Mouse (Mus musculus) MEL (cell line): ENCODE results near the gene Ptpn11. TPM values are rescaled to one million over a fixed set of nuclear protein-coding genes. Genes with fewer than 3 reads are reported as not detected.

Experiments
- DNase-seq: peaks from one replicate; pipeline ENCODE4 v3.0.0; 2011; ENCODE audit warnings: low read depth, low spot score
- H3K27ac ChIP-seq: 2 replicates; pipeline ENCODE4 v1.5.1; 2012; ENCODE audit warnings: low read depth, mild to moderate bottlenecking, control low read depth, low read length, moderate library complexity; ENCODE audit not compliant: control insufficient read depth
- H3K27me3 ChIP-seq, 2 experiments: fragments of 150-350 bp in 1 of 2; sonication (generic) in 1 of 2; 2 replicates each; pipeline ENCODE4 v1.6.1; 2012; ENCODE audit warnings: low read length in 2 of 2, mild to moderate bottlenecking in 2 of 2, improper control_type of control experiment in 1 of 2, moderate library complexity in 1 of 2; ENCODE audit not compliant: insufficient read depth in 2 of 2, control insufficient read depth in 1 of 2
- H3K36me3 ChIP-seq, 2 experiments: 2 replicates each; pipeline ENCODE4 v1.6.1; 2012 to 2014; ENCODE audit warnings: low read length in 2 of 2, improper control_type of control experiment in 1 of 2, inconsistent platforms in 1 of 2, mild to moderate bottlenecking in 1 of 2; ENCODE audit not compliant: insufficient read depth in 2 of 2, control insufficient read depth in 1 of 2
- H3K4me1 ChIP-seq, 2 experiments: fragments of 150-350 bp in 1 of 2; sonication (generic) in 1 of 2; 2 replicates each; pipeline ENCODE4 v1.6.1; 2012; ENCODE audit warnings: low read length in 2 of 2, improper control_type of control experiment in 1 of 2, mild to moderate bottlenecking in 1 of 2; ENCODE audit not compliant: insufficient read depth in 2 of 2, control insufficient read depth in 1 of 2
- H3K4me3 ChIP-seq, 2 experiments: fragments of 150-350 bp in 1 of 2; sonication (generic) in 1 of 2; 2 replicates each; pipeline ENCODE4 v1.5.1; 2012; ENCODE audit warnings: low read depth in 2 of 2, low read length in 2 of 2, mild to moderate bottlenecking in 2 of 2, moderate library complexity in 2 of 2, control low read depth in 1 of 2, improper control_type of control experiment in 1 of 2; ENCODE audit not compliant: control insufficient read depth in 1 of 2, insufficient read depth in 1 of 2
- H3K79me2 ChIP-seq: 2 replicates; pipeline ENCODE4 v1.6.1; 2012; ENCODE audit warnings: mild to moderate bottlenecking, low read length, moderate library complexity; ENCODE audit not compliant: control insufficient read depth, poor library complexity, insufficient read depth
- H3K9ac ChIP-seq: 2 replicates; pipeline ENCODE4 v1.6.1; 2012; ENCODE audit warnings: low read depth, mild to moderate bottlenecking, control low read depth, low read length, moderate library complexity; ENCODE audit not compliant: control insufficient read depth, poor library complexity, severe bottlenecking
- H3K9me3 ChIP-seq: fragments of 150-350 bp; sonication (generic); replicated peaks from 2 replicates; pipeline ENCODE4 v1.6.1; 2012; ENCODE audit warnings: mild to moderate bottlenecking, low read length, improper control_type of control experiment, moderate library complexity; ENCODE audit not compliant: insufficient read depth
- BHLHE40 ChIP-seq: IDR thresholded peaks from 2 replicates; pipeline ENCODE4 v1.6.1; 2012; ENCODE audit warnings: low read depth, mild to moderate bottlenecking, inconsistent platforms, low read length, improper control_type of control experiment, borderline replicate concordance
- CHD1 ChIP-seq: IDR thresholded peaks from 2 replicates; pipeline ENCODE4 v1.6.1; 2012; ENCODE audit warnings: low read depth, mild to moderate bottlenecking, inconsistent platforms, low read length, improper control_type of control experiment
- CHD2 ChIP-seq: IDR thresholded peaks from 2 replicates; pipeline ENCODE4 v1.6.1; 2011; ENCODE audit warnings: low read length, improper control_type of control experiment
- CTCF ChIP-seq, 3 experiments: IDR thresholded peaks in 2 of 3; conservative IDR thresholded peaks in 1 of 3; 2 replicates each; pipeline ENCODE4 v1.5.1; 2011 to 2012; ENCODE audit warnings: low read length in 3 of 3, low read depth in 2 of 3, mild to moderate bottlenecking in 2 of 3, improper control_type of control experiment in 1 of 3, inconsistent platforms in 1 of 3, mixed read lengths in 1 of 3, moderate library complexity in 1 of 3; ENCODE audit not compliant: control insufficient read depth in 1 of 3, insufficient read depth in 1 of 3, poor library complexity in 1 of 3, severe bottlenecking in 1 of 3
- E2F4 ChIP-seq: IDR thresholded peaks from 2 replicates; pipeline ENCODE4 v1.6.1; 2011; ENCODE audit warnings: low read depth, low read length, improper control_type of control experiment, borderline replicate concordance
- ELF1 ChIP-seq: IDR thresholded peaks from 2 replicates; pipeline ENCODE4 v1.6.1; 2014; ENCODE audit warnings: low read depth, mild to moderate bottlenecking, inconsistent platforms, low read length, improper control_type of control experiment, moderate library complexity
- EP300 ChIP-seq, 2 experiments: IDR thresholded peaks; 2 replicates each; pipeline ENCODE4 v1.6.1; 2011; ENCODE audit warnings: improper control_type of control experiment in 2 of 2, low read length in 2 of 2, low read depth in 1 of 2, mild to moderate bottlenecking in 1 of 2
- ETS1 ChIP-seq: IDR thresholded peaks from 2 replicates; pipeline ENCODE4 v1.6.1; 2012; ENCODE audit warnings: low read depth, mild to moderate bottlenecking, inconsistent platforms, low read length, improper control_type of control experiment, moderate library complexity
- GABPA ChIP-seq: IDR thresholded peaks from 2 replicates; pipeline ENCODE4 v1.6.1; 2012; ENCODE audit warnings: low read depth, mild to moderate bottlenecking, inconsistent platforms, low read length, improper control_type of control experiment, moderate library complexity
- GATA1 ChIP-seq: IDR thresholded peaks from 2 replicates; pipeline ENCODE4 v1.6.1; 2011; ENCODE audit warnings: low read depth, low read length, improper control_type of control experiment
- HCFC1 ChIP-seq: IDR thresholded peaks from 2 replicates; pipeline ENCODE4 v1.6.1; 2012; ENCODE audit warnings: low read depth, mild to moderate bottlenecking, inconsistent platforms, low read length, improper control_type of control experiment, moderate library complexity
- JUND ChIP-seq: IDR thresholded peaks from 2 replicates; pipeline ENCODE4 v1.6.1; 2011; ENCODE audit warnings: low read depth, mild to moderate bottlenecking, improper control_type of control experiment, low read length
- KAT2A ChIP-seq: conservative IDR thresholded peaks from 2 replicates; pipeline ENCODE4 v1.6.1; 2012; ENCODE audit warnings: low read depth, low read length, improper control_type of control experiment, inconsistent platforms
- MAFK ChIP-seq: IDR thresholded peaks from 2 replicates; pipeline ENCODE4 v1.6.1; 2011; ENCODE audit warnings: low read depth, mild to moderate bottlenecking, low read length, improper control_type of control experiment, borderline replicate concordance
- MAX ChIP-seq: IDR thresholded peaks from 2 replicates; pipeline ENCODE4 v1.6.1; 2011; ENCODE audit warnings: low read length, improper control_type of control experiment
- MAZ ChIP-seq: IDR thresholded peaks from 2 replicates; pipeline ENCODE4 v1.6.1; 2012; ENCODE audit warnings: low read depth, mild to moderate bottlenecking, inconsistent platforms, low read length, improper control_type of control experiment
- MEF2A ChIP-seq: IDR thresholded peaks from 2 replicates; pipeline ENCODE4 v1.6.1; 2014; ENCODE audit warnings: low read depth, mild to moderate bottlenecking, inconsistent platforms, low read length, improper control_type of control experiment; ENCODE audit not compliant: poor library complexity, insufficient replicate concordance, severe bottlenecking; ENCODE audit errors: extremely low read depth
- MXI1 ChIP-seq: IDR thresholded peaks from 2 replicates; pipeline ENCODE4 v1.6.1; 2011; ENCODE audit warnings: mild to moderate bottlenecking, low read depth, low read length, improper control_type of control experiment
- MYB ChIP-seq: IDR thresholded peaks from 2 replicates; pipeline ENCODE4 v1.6.1; 2011; ENCODE audit warnings: mild to moderate bottlenecking, low read depth, low read length, improper control_type of control experiment
- MYC ChIP-seq: IDR thresholded peaks from 2 replicates; pipeline ENCODE4 v1.6.1; 2011; ENCODE audit warnings: low read depth, mild to moderate bottlenecking, low read length, improper control_type of control experiment, moderate library complexity
- NELFE ChIP-seq: IDR thresholded peaks from 2 replicates; pipeline ENCODE4 v1.6.1; 2011; ENCODE audit warnings: low read depth, low read length, improper control_type of control experiment
- NRF1 ChIP-seq: IDR thresholded peaks from 2 replicates; pipeline ENCODE4 v1.6.1; 2014; ENCODE audit warnings: low read depth, mild to moderate bottlenecking, inconsistent platforms, low read length, improper control_type of control experiment, moderate library complexity; ENCODE audit not compliant: poor library complexity, insufficient read depth, severe bottlenecking
- POLR2AphosphoS2 ChIP-seq: IDR thresholded peaks from 2 replicates; pipeline ENCODE4 v1.6.1; 2011; ENCODE audit warnings: low read length, improper control_type of control experiment
- POLR2AphosphoS5 ChIP-seq: IDR thresholded peaks from 2 replicates; pipeline ENCODE4 v1.6.1; 2012; ENCODE audit warnings: low read depth, borderline replicate concordance, mild to moderate bottlenecking, inconsistent platforms, low read length, moderate library complexity, mixed read lengths
- RAD21 ChIP-seq: IDR thresholded peaks from 2 replicates; pipeline ENCODE4 v1.6.1; 2011; ENCODE audit warnings: mild to moderate bottlenecking, low read depth, low read length, improper control_type of control experiment
- RCOR1 ChIP-seq: IDR thresholded peaks from 2 replicates; pipeline ENCODE4 v1.6.1; 2012; ENCODE audit warnings: low read depth, mild to moderate bottlenecking, inconsistent platforms, low read length, improper control_type of control experiment
- SIN3A ChIP-seq: IDR thresholded peaks from 2 replicates; pipeline ENCODE4 v1.6.1; 2012; ENCODE audit warnings: low read length, improper control_type of control experiment, inconsistent platforms
- SMC3 ChIP-seq: IDR thresholded peaks from 2 replicates; pipeline ENCODE4 v1.6.1; 2011; ENCODE audit warnings: low read depth, low read length, improper control_type of control experiment
- TAL1 ChIP-seq: IDR thresholded peaks from 2 replicates; pipeline ENCODE4 v1.6.1; 2012; ENCODE audit warnings: mild to moderate bottlenecking, inconsistent platforms, low read length, moderate library complexity, mixed read lengths
- TBP ChIP-seq: IDR thresholded peaks from 2 replicates; pipeline ENCODE4 v1.8.0; 2011; ENCODE audit warnings: low read depth, low read length, improper control_type of control experiment
- TCF12 ChIP-seq: IDR thresholded peaks from 2 replicates; pipeline ENCODE4 v1.6.1; 2014; ENCODE audit warnings: low read depth, mild to moderate bottlenecking, inconsistent platforms, low read length, improper control_type of control experiment, moderate library complexity
- UBTF ChIP-seq: IDR thresholded peaks from 2 replicates; pipeline ENCODE4 v1.6.1; 2012; ENCODE audit warnings: low read depth, mild to moderate bottlenecking, inconsistent platforms, low read length, improper control_type of control experiment, moderate library complexity, borderline replicate concordance; ENCODE audit not compliant: insufficient read depth
- USF1 ChIP-seq: IDR thresholded peaks from 2 replicates; pipeline ENCODE4 v1.6.1; 2014; ENCODE audit warnings: low read depth, mild to moderate bottlenecking, inconsistent platforms, low read length, improper control_type of control experiment, moderate library complexity
- USF2 ChIP-seq, 2 experiments: IDR thresholded peaks; 2 replicates each; pipeline ENCODE4 v1.6.1; 2011 to 2012; ENCODE audit warnings: improper control_type of control experiment in 2 of 2, low read length in 2 of 2, borderline replicate concordance in 1 of 2, inconsistent platforms in 1 of 2, low read depth in 1 of 2, mild to moderate bottlenecking in 1 of 2; ENCODE audit not compliant: insufficient read depth in 1 of 2
- ZC3H11A ChIP-seq: IDR thresholded peaks from 2 replicates; pipeline ENCODE4 v1.6.1; 2012; ENCODE audit warnings: low read depth, mild to moderate bottlenecking, inconsistent platforms, low read length, improper control_type of control experiment
- ZKSCAN1 ChIP-seq: IDR thresholded peaks from 2 replicates; pipeline ENCODE4 v1.6.1; 2012; ENCODE audit warnings: low read depth, mild to moderate bottlenecking, inconsistent platforms, low read length, improper control_type of control experiment, moderate library complexity
- ZMIZ1 ChIP-seq: IDR thresholded peaks from 2 replicates; pipeline ENCODE4 v1.6.1; 2012; ENCODE audit warnings: low read depth, mild to moderate bottlenecking, inconsistent platforms, low read length, improper control_type of control experiment, moderate library complexity
- ZNF384 ChIP-seq: IDR thresholded peaks from 2 replicates; pipeline ENCODE4 v1.6.1; 2012; ENCODE audit warnings: low read depth, mild to moderate bottlenecking, inconsistent platforms, low read length, improper control_type of control experiment
- polyA plus RNA-seq, 2 experiments: library from polyadenylated mRNA; stranded (reverse) in 1 of 2; unstranded in 1 of 2; fragments of >175 nt in 1 of 2; fragments of >200 nt in 1 of 2; gene quantifications; 2 replicates each; pipeline versions ENCODE4 v1.2.1 to v1.2.4; 2012; ENCODE audit warnings: low replicate concordance in 2 of 2, low read depth in 1 of 2; ENCODE audit not compliant: insufficient read length in 2 of 2, insufficient read depth in 1 of 2, missing spikeins in 1 of 2
- total RNA-seq: library from RNA; depleted of rRNA; stranded (reverse); fragments of 300-350 nt; gene quantifications from 2 replicates; pipeline ENCODE4 v1.2.3, GENCODE M21; 2012

Ptpn11 gene
- total and polyA plus RNA-seq, 3 experiments, result 43.6 to 55.0 (median 46.5) TPM

DNA sequence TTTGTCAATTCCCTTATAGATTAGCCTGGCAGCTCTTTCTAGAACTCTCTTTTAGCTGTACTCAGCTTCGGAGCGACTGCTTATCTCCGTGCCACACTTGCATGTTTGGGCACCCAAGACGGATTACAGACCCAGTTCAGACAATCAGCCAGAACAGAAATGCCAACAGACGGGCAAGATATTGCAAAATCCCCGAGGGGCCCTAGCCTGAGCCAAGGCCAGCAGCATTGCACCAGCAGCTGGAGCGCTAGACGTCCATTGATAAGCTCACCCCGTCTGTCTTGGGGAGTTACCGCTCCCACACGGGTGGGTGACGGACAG is 24.9 kb upstream of the Ptpn11 start:
- H3K4me3 ChIP-seq, result peak overlapping the region; percentile 64 to 67
- H3K27ac ChIP-seq, result peak overlapping the region; percentile 54
- H3K9me3 ChIP-seq, result no peaks in the 10 kb centered on the region
- peak overlapping the region; percentile 58 for H3K9ac ChIP-seq
- H3K79me2 ChIP-seq, result peaks cover 9% of the 10 kb centered on the region
- peaks cover 2 to 3% of the 10 kb centered on the region in 2 experiments; a peak in 2 of 4 replicates for H3K4me1 ChIP-seq
- no peaks in the 10 kb centered on the region for H3K27me3 ChIP-seq
- DNase-seq, result peak; percentile 89
- peaks cover 2 to 3% of the 10 kb centered on the region in 2 experiments; a peak in 2 of 4 replicates for H3K36me3 ChIP-seq
- TF ChIP-seq MYC, result no peak
- TF ChIP-seq HCFC1, result no peak
- TF ChIP-seq JUND, result no peak
- TF ChIP-seq GATA1, result peak; percentile 79
- no peak for TF ChIP-seq ELF1
- 0 out of 2 replicates have a peak, but pooled peaks have one; percentile 2 for TF ChIP-seq SMC3
- TF ChIP-seq RAD21, result no peak
- TF ChIP-seq EP300 (IDR thresholded peaks at IDR 0.05; ENCODE audit: low read depth in 1 of 2, low read length in 2 of 2), result peak; percentile 73 to 86
- TF ChIP-seq CTCF (IDR thresholded peaks at IDR 0.05 in 2 of 3, conservative IDR thresholded peaks at IDR 0.05 in 1 of 3; ENCODE audit: control insufficient read depth in 1 of 3, insufficient read depth in 1 of 3, low read depth in 2 of 3, low read length in 3 of 3, poor library complexity in 1 of 3, severe bottlenecking in 1 of 3), result no peak; a peak in 1 of 6 replicates
- TF ChIP-seq SIN3A, result no peak; the same call in 1 of the 2 replicates
- no peak; the same call in 1 of the 2 replicates for TF ChIP-seq CHD2
- TF ChIP-seq ZNF384, result no peak
- TF ChIP-seq MAX, result no peak
- no peak for TF ChIP-seq ZMIZ1
- 0 out of 2 replicates have a peak, but pooled peaks have one; percentile 32 for TF ChIP-seq MYB
- TF ChIP-seq ETS1, result peak; percentile 66
- no peak for TF ChIP-seq UBTF
- no peak for TF ChIP-seq CHD1
- TF ChIP-seq MAZ, result no peak
- no peak for TF ChIP-seq NRF1
- no peak for TF ChIP-seq RCOR1
- no peak for TF ChIP-seq ZKSCAN1
- TF ChIP-seq ZC3H11A, result no peak; the same call in 1 of the 2 replicates
- TF ChIP-seq POLR2AphosphoS2, result no peak
- TF ChIP-seq MXI1, result no peak; the same call in 1 of the 2 replicates
- no peak for TF ChIP-seq NELFE
- no peak for TF ChIP-seq BHLHE40
- no peak for TF ChIP-seq E2F4
- TF ChIP-seq TCF12, result peak; percentile 89
- TF ChIP-seq USF2 (IDR thresholded peaks at IDR 0.05; ENCODE audit: borderline replicate concordance in 1 of 2, insufficient read depth in 1 of 2, low read depth in 1 of 2, low read length in 2 of 2), result no peak
- TF ChIP-seq TBP, result no peak
- peak; percentile 84 for TF ChIP-seq TAL1
- no peak for TF ChIP-seq MEF2A
- TF ChIP-seq POLR2AphosphoS5, result no peak
- TF ChIP-seq MAFK, result no peak
- no peak for TF ChIP-seq USF1
- no peak for TF ChIP-seq KAT2A
- no peak for TF ChIP-seq GABPA
